Mouse (Mus musculus): ENCODE measurements around the gene Nmrk1.
"Not testable (repeated sequence)": the region's sequence is repeated elsewhere in the genome, so short reads cannot be mapped to it uniquely, and the experiment has no call there.

Gene Nmrk1

DNA sequence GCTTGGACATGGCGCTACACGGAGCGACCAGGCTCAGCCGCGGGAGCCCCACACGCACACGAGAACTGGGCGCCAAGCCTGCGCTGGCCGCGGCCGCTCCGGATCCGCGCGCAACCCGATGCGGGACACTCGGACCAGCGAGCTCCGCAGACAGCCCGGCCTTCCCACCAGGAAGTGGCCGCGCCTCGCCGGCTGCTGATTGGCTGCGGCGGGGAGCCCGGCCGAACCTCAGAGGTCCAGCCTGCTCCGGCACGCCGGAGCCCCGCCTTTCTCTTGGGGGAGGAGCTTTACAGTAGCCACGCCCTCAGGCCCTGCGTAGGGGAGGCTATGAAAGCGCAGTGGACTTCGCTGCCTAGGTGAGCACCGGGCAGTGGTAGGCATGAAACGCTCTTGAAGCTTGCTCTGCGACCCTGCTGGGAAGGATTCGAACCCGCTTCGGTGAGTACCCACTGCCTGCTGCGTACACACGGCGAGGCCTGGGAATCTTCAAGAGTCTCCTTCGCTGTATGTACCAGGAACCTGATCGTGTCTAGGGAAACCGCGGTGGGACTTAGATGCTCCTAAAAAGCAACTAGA lies at the start of gene Nmrk1, which contains the start of gene Ostf1:
Gene Nmrk1, plus strand, starts transcription at position 307 of the 576 bp plus-strand sequence.
Gene Ostf1, minus strand, starts transcription at position 180 of the 576 bp plus-strand sequence.
- in situ Hi-C loops (cut with MboI; ENCODE audit: unreplicated experiment in 2 of 2) = no loop called here

- in situ Hi-C loops (cut with MboI; ENCODE audit: unreplicated experiment in 2 of 2) = no loop called here
Observed at GRCm38 (mm10) chr19:18582226-18582625, 49.5 kb upstream of the Nmrk1 start.

- in situ Hi-C loops (cut with MboI; ENCODE audit: unreplicated experiment in 2 of 2) = no loop called here
Observed at GRCm38 (mm10) chr19:18582887-18583286, 48.9 kb upstream of the Nmrk1 start.

DNA sequence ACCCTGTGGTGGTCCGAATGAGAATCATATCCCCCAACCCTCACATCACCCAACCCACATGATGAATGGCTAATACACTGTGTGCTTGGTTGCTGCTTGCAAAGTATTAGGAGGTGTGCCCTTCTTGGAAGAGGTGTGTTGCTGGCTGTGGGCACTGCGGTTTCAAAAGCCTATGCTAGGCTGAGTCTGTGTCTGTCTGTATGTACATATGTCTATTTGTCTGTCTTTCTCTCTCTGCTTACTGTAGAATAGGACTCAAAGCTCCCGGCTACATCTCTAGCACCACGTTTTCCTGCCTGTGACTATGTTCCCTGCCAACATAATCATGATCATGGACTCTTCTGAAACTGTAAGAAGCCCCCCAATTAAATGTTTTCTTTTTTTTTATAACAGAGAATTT lies 48.0 kb upstream of the Nmrk1 start:
- in situ Hi-C loops (cut with MboI; ENCODE audit: unreplicated experiment in 2 of 2) = no loop called here

- in situ Hi-C loops (cut with MboI; ENCODE audit: unreplicated experiment in 2 of 2) = no loop called here
Observed at GRCm38 (mm10) chr19:18584621-18585020, 47.1 kb upstream of the Nmrk1 start.

DNA sequence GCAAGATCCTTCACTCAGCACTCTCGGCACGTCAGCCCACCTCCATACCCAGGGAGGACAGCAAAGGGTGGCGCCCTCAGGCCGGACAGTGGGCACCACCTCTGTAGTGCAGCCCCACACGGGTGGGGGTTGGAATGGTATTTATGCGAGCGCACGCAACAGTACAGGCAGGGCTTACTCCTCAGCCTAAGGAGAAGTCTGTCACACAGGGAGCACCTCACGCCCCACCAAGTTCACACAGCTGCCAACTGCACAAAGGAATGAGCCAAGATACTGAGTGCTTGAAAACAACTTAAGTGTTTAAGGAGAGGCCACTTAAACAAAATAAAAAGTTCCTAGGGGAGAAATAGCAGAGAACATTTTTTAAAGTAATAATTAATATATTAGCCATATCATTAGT lies 44.6 kb upstream of the Nmrk1 start:
- in situ Hi-C loops (cut with MboI; ENCODE audit: unreplicated experiment in 2 of 2) = no loop called here

- in situ Hi-C loops (cut with MboI; ENCODE audit: unreplicated experiment in 2 of 2) = no loop called here
Observed at GRCm38 (mm10) chr19:18588243-18588642, 43.5 kb upstream of the Nmrk1 start.

DNA sequence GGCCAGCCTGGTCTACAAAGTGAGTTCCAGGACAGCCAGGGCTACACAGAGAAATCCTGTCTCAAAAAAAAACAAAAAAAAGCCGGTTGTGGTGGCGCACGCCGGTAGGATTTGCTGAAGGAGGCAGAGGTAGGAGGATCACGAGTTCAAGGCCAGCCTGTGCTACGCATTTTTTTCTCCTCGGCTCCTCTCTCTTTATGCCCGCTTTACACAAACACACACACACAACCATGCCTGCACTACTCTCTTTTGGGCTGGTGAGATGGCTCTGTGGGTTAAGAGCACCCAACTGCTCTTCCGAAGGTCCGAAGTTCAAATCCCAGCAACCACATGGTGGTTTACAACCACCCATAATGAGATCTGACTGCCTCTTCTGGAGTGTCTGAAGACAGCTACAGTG lies 42.9 kb upstream of the Nmrk1 start:
- in situ Hi-C loops (cut with MboI; ENCODE audit: unreplicated experiment in 2 of 2) = not testable (repeated sequence)

- in situ Hi-C loops (cut with MboI; ENCODE audit: unreplicated experiment in 2 of 2) = no loop called here
Observed at GRCm38 (mm10) chr19:18589276-18589675, 42.5 kb upstream of the Nmrk1 start.

DNA sequence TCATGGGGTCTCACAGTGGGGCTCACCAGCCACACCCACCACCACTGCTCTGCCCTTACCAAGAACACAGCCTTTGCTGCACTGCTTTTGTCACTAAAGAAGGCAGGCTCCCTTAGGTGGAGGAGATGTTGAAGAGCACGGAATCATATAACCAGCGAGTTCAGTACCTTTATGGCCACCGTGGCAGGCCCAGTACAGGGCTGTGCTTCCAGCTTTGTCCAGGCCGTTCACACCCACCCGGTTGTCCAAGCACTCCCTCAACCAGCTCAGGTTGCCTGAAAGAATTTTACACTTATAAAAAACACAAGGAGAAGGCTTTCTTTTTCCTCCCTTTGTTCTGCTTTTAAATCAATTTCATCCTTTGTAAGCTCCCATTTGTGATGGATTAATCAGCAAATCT lies 41.5 kb upstream of the Nmrk1 start:
- in situ Hi-C loops (cut with MboI; ENCODE audit: unreplicated experiment in 2 of 2) = no loop called here

DNA sequence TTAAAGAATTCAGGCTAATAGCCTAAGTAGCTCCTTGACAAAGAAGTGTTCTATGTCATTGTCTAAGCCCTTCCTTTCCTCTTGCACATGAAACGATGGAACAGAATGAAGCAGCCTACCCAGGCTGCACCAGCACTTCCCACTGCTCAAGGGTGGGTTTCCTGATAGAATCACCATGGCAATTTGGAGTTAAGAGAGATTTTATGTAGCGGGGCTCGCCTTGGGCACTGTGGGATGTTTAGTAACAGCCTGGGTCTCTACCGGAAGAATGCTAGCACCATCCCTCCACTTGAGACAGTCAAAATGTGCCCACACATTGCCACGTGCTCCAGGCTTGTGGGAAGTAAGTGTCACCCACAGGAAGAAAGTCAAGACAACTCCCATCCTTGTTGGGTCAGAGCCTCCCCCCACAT lies 40.8 kb upstream of the Nmrk1 start:
- in situ Hi-C loops (cut with MboI; ENCODE audit: unreplicated experiment in 2 of 2) = no loop called here

DNA sequence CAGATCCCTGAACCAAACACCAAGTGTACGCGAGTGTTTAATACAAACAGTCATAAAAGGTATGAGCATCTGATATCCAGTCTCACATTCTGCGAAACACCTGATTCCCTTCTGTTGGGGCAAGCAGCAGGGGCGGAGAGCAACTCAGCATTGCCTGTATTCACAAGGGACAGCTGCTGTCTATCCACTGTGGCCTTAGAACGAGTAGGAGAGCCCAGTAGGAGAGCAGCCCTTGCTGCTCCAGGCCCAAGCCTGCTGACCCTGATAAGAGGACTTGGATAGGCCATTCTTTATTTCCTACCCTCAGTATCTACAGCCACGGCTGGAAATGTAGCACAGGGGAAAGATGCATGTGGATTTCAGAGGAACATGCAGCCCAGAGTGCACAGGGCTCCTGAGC lies 38.8 kb upstream of the Nmrk1 start:
- in situ Hi-C loops (cut with MboI; ENCODE audit: unreplicated experiment in 2 of 2) = no loop called here

DNA sequence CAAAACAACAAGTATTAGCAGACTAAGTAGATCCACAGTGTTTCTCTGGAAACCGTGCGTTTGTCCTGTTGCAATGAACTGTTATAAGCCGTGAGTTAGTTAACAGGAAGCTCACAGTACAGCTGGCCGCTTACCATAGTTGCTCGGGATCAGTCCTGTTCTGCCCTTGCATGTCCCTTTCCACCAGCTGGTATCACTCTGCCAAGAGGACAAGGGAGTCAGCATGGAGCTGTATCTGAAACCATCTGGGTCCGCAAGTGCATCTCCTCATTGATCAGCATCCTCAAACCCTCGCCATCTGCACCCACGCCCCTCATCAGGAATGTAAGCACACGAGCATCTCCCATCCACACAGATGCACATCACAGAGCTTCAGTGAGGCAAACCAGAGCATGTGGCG lies 38.0 kb upstream of the Nmrk1 start:
- in situ Hi-C loops (cut with MboI; ENCODE audit: unreplicated experiment in 2 of 2) = no loop called here

DNA sequence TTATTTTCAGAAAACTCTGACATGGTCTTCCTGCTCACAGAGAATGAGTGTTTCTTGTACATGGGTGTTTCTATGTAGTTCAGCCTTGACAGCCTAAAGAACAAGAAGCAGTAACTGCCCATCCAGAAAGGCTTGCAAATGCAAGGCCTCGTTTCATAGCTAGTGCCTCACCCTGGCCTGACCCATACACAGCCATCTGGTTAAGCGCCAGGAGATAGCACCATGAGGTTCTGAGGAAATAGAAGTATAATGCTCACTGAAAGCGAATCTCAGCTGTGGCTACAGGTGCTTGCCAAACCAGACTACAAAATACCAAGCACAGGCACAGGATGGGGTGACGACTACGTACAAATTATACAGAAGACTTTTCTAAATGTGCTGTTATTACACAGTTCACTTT lies 34.9 kb upstream of the Nmrk1 start:
- in situ Hi-C loops (cut with MboI; ENCODE audit: unreplicated experiment in 2 of 2) = no loop called here

- in situ Hi-C loops (cut with MboI; ENCODE audit: unreplicated experiment in 2 of 2) = no loop called here
Observed at GRCm38 (mm10) chr19:18597772-18598171, 34.0 kb upstream of the Nmrk1 start.

DNA sequence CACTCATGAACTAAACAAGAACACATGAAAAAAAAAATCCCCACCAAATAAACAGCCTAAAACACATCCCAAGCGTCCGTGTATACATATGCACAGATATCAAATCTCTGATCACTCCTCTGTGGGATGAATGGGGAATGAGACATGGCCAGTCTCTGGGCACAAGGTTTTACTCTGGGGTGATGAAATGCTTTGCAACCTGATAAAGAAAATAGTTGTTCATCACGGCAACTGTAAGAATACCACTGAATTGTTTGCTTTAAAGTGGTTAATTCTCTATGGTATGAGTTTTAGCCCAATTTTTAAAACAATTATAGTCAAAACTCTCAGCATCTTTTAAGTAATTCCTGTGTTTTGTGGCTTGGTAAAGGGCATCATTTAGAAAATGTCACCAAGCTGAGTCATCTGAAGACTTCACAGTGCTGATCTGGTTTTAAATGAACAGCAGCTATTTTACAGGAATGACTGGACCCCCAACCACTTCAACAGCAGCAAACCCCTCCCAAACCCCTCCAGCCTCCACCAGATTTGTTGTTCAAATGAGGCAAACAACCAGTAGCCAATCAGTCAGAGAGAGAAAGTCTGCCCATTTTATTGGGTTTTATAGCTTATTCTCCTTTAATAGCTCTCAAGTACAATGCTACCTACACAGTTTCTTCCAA lies 33.4 kb upstream of the Nmrk1 start:
- in situ Hi-C loops (cut with MboI; ENCODE audit: unreplicated experiment in 2 of 2) = no loop called here

- in situ Hi-C loops (cut with MboI; ENCODE audit: unreplicated experiment in 2 of 2) = no loop called here
Observed at GRCm38 (mm10) chr19:18599051-18599450, 32.7 kb upstream of the Nmrk1 start.

GRCm38 (mm10) chr19:18599650-18600049 lies 32.1 kb upstream of the Nmrk1 start:
- in situ Hi-C loops (cut with MboI; ENCODE audit: unreplicated experiment in 2 of 2) = loop anchor here in 1 of 2 experiments (25.0 kb wide), 1 partner anchor 1837 kb away; no protein-coding TSS in a partner anchor

GRCm38 (mm10) chr19:18600611-18601010 lies 31.1 kb upstream of the Nmrk1 start:
- in situ Hi-C loops (cut with MboI; ENCODE audit: unreplicated experiment in 2 of 2) = loop anchor here in 1 of 2 experiments (25.0 kb wide), 1 partner anchor 1838 kb away; no protein-coding TSS in a partner anchor

GRCm38 (mm10) chr19:18603011-18603410 lies 28.7 kb upstream of the Nmrk1 start:
- in situ Hi-C loops (cut with MboI; ENCODE audit: unreplicated experiment in 2 of 2) = loop anchor here in 1 of 2 experiments (25.0 kb wide), 1 partner anchor 1841 kb away; no protein-coding TSS in a partner anchor

DNA sequence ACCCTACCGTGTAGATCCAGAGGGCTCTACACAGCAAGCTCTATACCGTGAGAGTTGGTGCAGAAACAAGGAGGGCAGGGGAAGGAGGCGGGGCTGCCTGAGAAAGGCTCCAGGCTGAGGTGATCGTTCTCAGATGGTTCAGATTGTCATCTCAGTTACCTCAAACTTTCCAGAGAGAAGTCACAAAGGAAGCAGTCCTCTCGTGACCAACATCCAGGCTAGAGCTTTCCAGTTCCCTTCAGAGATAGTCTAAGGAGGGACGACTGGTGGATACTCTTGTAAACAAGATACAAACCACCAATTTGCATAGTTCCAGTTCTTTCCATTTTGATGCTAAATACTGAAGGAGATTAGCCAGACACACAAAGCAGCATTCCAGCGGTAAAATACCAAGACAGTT lies 23.8 kb upstream of the Nmrk1 start:
- in situ Hi-C loops (cut with MboI; ENCODE audit: unreplicated experiment in 2 of 2) = loop anchor here in 1 of 2 experiments (25.0 kb wide), 1 partner anchor 1846 kb away; no protein-coding TSS in a partner anchor

- in situ Hi-C loops (cut with MboI; ENCODE audit: unreplicated experiment in 2 of 2) = loop anchor here in 1 of 2 experiments (25.0 kb wide), 1 partner anchor 1847 kb away; no protein-coding TSS in a partner anchor
Observed at GRCm38 (mm10) chr19:18608975-18609374, 22.8 kb upstream of the Nmrk1 start.

Measured in v-Abl transformed pro-B cells (cell line).